Mouse (Mus musculus): ENCODE results near the gene Apol8.
"Not testable (repeated sequence)": the region's sequence is repeated elsewhere in the genome, so short reads cannot be mapped to it uniquely, and the experiment has no call there.

DNA sequence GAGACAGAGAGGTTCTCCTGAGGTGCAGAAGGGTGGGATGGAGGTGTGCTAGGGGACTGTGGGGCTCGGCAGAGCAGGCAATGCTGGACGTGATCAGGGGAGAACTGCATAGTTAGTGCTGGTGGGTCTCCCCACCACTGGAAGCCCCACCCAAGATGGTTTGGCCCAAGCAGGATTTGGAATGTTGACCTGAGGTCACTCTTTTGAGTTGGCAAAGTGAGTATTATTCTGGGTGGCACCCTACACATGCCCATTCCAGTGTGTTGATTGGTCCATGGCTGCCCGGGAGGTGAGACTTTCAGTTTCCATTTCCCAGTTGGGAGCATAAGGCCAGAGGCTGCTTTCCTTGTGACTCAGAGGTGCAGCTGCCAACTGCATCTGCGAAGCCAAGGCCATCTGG is 28.1 kb downstream of the Apol8 start, which contains the start of gene Apol9b:
- not testable (repeated sequence) for TF ChIP-seq CTCF (IDR thresholded peaks at IDR 0.05; ENCODE audit: control insufficient read depth, insufficient read depth, insufficient replicate concordance, low read depth, low read length); POLR2A (IDR thresholded peaks at IDR 0.05; ENCODE audit: control insufficient read depth, low read depth, low read length)

Measured in testis, adult 2 months (tissue).